Mouse (Mus musculus) bone marrow, adult 2 months (tissue): Measurements from ENCODE around the gene Naga.

Experiments
- CTCF ChIP-seq: fragments of 200-500 bp; IDR thresholded peaks from 2 replicates; pipeline ENCODE4 v1.5.1; 2011; ENCODE audit warnings: low read length, control low read depth; ENCODE audit not compliant: control insufficient read depth, insufficient read depth
- POLR2A ChIP-seq: fragments of 200-500 bp; IDR thresholded peaks from 2 replicates; pipeline ENCODE4 v1.6.1; 2011; ENCODE audit warnings: low read depth, mild to moderate bottlenecking, control low read depth, low read length, borderline replicate concordance; ENCODE audit not compliant: control insufficient read depth

GRCm38 (mm10) chr15:82308416-82308815 is 30.3 kb downstream of the Naga start:
- TF ChIP-seq CTCF (no peak), POLR2A (no peak)
